Mouse (Mus musculus): ENCODE data around the gene Gm13420.

The Gm13420 gene

GRCm38 (mm10) chr2:29700898-29701297 is 50.6 kb downstream of the Gm13420 start:
- DNase-seq (ENCODE audit: low spot score) = no peak

- DNase-seq (ENCODE audit: low spot score) = no peak
Measured at GRCm38 (mm10) chr2:29698421-29699290, 52.8 kb downstream of the Gm13420 start.

- DNase-seq (ENCODE audit: low spot score) = no peak
Measured at GRCm38 (mm10) chr2:29696207-29696800, 55.2 kb downstream of the Gm13420 start.
